Mouse (Mus musculus) intestine, postnatal 0 days (tissue): Measurements from ENCODE around the gene Jrkl. TPM values are rescaled to one million over a fixed set of nuclear protein-coding genes. Genes with fewer than 3 reads are reported as not detected.
A peak's percentile ranks its signal among the peaks of the same experiment; 100 is the strongest.

ENCODE experiments used
- ATAC-seq: fragments of 200-750 bp; cut with Nextera tagmentation; 2 replicates; pipeline ENCODE4 v1.8.0; 2017; ENCODE audit warnings: mild to moderate bottlenecking, moderate TSS enrichment, moderate library complexity
- H3K27ac ChIP-seq: fragments of 300-500 bp; sonication (generic); 2 replicates; pipeline ENCODE4 v1.5.1; 2014; ENCODE audit warnings: mild to moderate bottlenecking, low read depth, low read length, moderate library complexity
- H3K27me3 ChIP-seq: fragments of 300-500 bp; sonication (generic); replicated peaks from 2 replicates; pipeline ENCODE4 v1.6.1; 2014; ENCODE audit warnings: low read length, mixed read lengths; ENCODE audit not compliant: control insufficient read depth, insufficient read depth
- H3K36me3 ChIP-seq: fragments of 300-500 bp; sonication (generic); 2 replicates; pipeline ENCODE4 v1.6.1; 2014; ENCODE audit warnings: mild to moderate bottlenecking, moderate library complexity; ENCODE audit not compliant: control insufficient read depth, insufficient read depth
- H3K4me1 ChIP-seq: fragments of 300-500 bp; sonication (generic); replicated peaks from 2 replicates; pipeline ENCODE4 v1.6.1; 2014; ENCODE audit warnings: antibody characterized with exemption, low read length, mixed read lengths; ENCODE audit not compliant: control insufficient read depth, insufficient read depth
- H3K4me2 ChIP-seq: fragments of 300-500 bp; sonication (generic); replicated peaks from 2 replicates; pipeline ENCODE4 v1.6.1; 2014; ENCODE audit warnings: low read depth, mild to moderate bottlenecking, moderate library complexity
- H3K4me3 ChIP-seq: fragments of 300-500 bp; sonication (generic); 2 replicates; pipeline ENCODE4 v1.5.1; 2014; ENCODE audit warnings: low read depth, low read length
- H3K9ac ChIP-seq: fragments of 300-500 bp; sonication (generic); 2 replicates; pipeline ENCODE4 v1.6.1; 2014; ENCODE audit warnings: mild to moderate bottlenecking, low read depth, low read length
- H3K9me3 ChIP-seq: fragments of 300-500 bp; sonication (generic); 2 replicates; pipeline ENCODE4 v1.6.1; 2016; ENCODE audit warnings: mixed run types; ENCODE audit not compliant: control insufficient read depth
- CTCF ChIP-seq: sonication (generic); IDR thresholded peaks from 2 replicates; pipeline ENCODE4 v1.5.1; 2016; ENCODE audit warnings: low read depth, mild to moderate bottlenecking, control low read depth, antibody characterized with exemption, moderate library complexity
- WGBS: fragments of 180-500 bp; shearing (Covaris S2); extraction: QIAGEN DNeasy Blood & Tissue Kit; methylation state at CpG from one replicate; pipeline ENCODE4 v1.1.7; 2014; 5-methylcytosine and 5-hydroxymethylcytosine counted together
- polyA plus RNA-seq: library from polyadenylated mRNA; unstranded; fragments of >200 nt; fragmentation: Nextera tagmentation; extraction: Ambion mirVana; gene quantifications from 2 replicates; pipeline ENCODE4 v1.2.1, GENCODE M21; 2015

Jrkl gene
- 6.9 and 7.0 TPM in 2 replicates for polyA plus RNA-seq

GRCm38 (mm10) chr9:13245481-13245880 is at the start of gene Jrkl:
Gene Jrkl (minus strand): TSS chr9:13245829.
- Histone ChIP-seq H3K4me2 (peak within 1 kb of the TSS; percentile 63), H3K4me1 (peaks cover 4% of the 10 kb centered on the region; the same call in 1 of the 2 replicates), H3K27ac (peak within 1 kb of the TSS; percentile 80), H3K36me3 (no peaks in the 10 kb centered on the region), H3K4me3 (peak within 1 kb of the TSS; percentile 66), H3K9me3 (no peaks in the 10 kb centered on the region), H3K9ac (peak within 1 kb of the TSS; percentile 57), H3K27me3 (no peaks in the 10 kb centered on the region)
- TF ChIP-seq CTCF = no peak
- 6% methylated on average over 10 of the region's 10 CpGs for WGBS
- no peak for ATAC-seq

- Histone ChIP-seq H3K27ac (no peak overlapping the region), H3K4me2 (no peak overlapping the region), H3K9me3 (no peaks in the 10 kb centered on the region), H3K9ac (no peak overlapping the region), H3K27me3 (no peaks in the 10 kb centered on the region), H3K36me3 (peaks cover 7% of the 10 kb centered on the region; the same call in 1 of the 2 replicates), H3K4me1 (no peaks in the 10 kb centered on the region), H3K4me3 (no peak overlapping the region)
- ATAC-seq = no peak
- TF ChIP-seq CTCF = no peak
- WGBS = 78% methylated on average over 2 of the region's 2 CpGs
Measured at GRCm38 (mm10) chr9:13287482-13287881, 41.9 kb upstream of the Jrkl start.

- 90% methylated on average over 1 of the region's 1 CpGs for WGBS
- Histone ChIP-seq H3K36me3 (peaks cover 5% of the 10 kb centered on the region; the same call in 1 of the 2 replicates), H3K4me2 (no peak overlapping the region), H3K9me3 (no peaks in the 10 kb centered on the region), H3K27me3 (no peaks in the 10 kb centered on the region), H3K27ac (no peak overlapping the region), H3K4me3 (no peak overlapping the region), H3K9ac (no peak overlapping the region), H3K4me1 (no peaks in the 10 kb centered on the region)
- ATAC-seq = no peak
- no peak for TF ChIP-seq CTCF
Measured at GRCm38 (mm10) chr9:13273219-13273618, 27.6 kb upstream of the Jrkl start.

GRCm38 (mm10) chr9:13260980-13261379 is 15.4 kb upstream of the Jrkl start:
- ATAC-seq = no peak
- no peak overlapping the region for H3K4me3 ChIP-seq
- no peaks in the 10 kb centered on the region for H3K9me3 ChIP-seq
- no peak overlapping the region for H3K9ac ChIP-seq
- WGBS = 75% methylated on average over 3 of the region's 3 CpGs
- no peaks in the 10 kb centered on the region for H3K27me3 ChIP-seq
- TF ChIP-seq CTCF = no peak
- H3K4me2 ChIP-seq = no peak overlapping the region
- no peaks in the 10 kb centered on the region for H3K4me1 ChIP-seq
- H3K27ac ChIP-seq = no peak overlapping the region
- H3K36me3 ChIP-seq = no peaks in the 10 kb centered on the region

GRCm38 (mm10) chr9:13258173-13258572 is 12.5 kb upstream of the Jrkl start:
- no peak for TF ChIP-seq CTCF
- H3K4me1 ChIP-seq = no peaks in the 10 kb centered on the region
- no peak overlapping the region for H3K9ac ChIP-seq
- H3K27me3 ChIP-seq = no peaks in the 10 kb centered on the region
- H3K9me3 ChIP-seq = no peaks in the 10 kb centered on the region
- H3K27ac ChIP-seq = no peak overlapping the region
- ATAC-seq = no peak
- no peak overlapping the region for H3K4me2 ChIP-seq
- WGBS = 94% methylated on average over 2 of the region's 2 CpGs
- no peak overlapping the region for H3K4me3 ChIP-seq
- H3K36me3 ChIP-seq = no peaks in the 10 kb centered on the region; the same call in 1 of the 2 replicates

GRCm38 (mm10) chr9:13256726-13257125 is 11.1 kb upstream of the Jrkl start:
- H3K4me2 ChIP-seq = no peak overlapping the region
- no peak for ATAC-seq
- H3K36me3 ChIP-seq = no peaks in the 10 kb centered on the region; the same call in 1 of the 2 replicates
- no peaks in the 10 kb centered on the region for H3K27me3 ChIP-seq
- 92% methylated on average over 1 of the region's 1 CpGs for WGBS
- no peaks in the 10 kb centered on the region for H3K9me3 ChIP-seq
- no peaks in the 10 kb centered on the region for H3K4me1 ChIP-seq
- H3K4me3 ChIP-seq = no peak overlapping the region
- no peak overlapping the region for H3K27ac ChIP-seq
- no peak overlapping the region for H3K9ac ChIP-seq
- TF ChIP-seq CTCF = no peak

- no peak overlapping the region for H3K4me2 ChIP-seq
- H3K9ac ChIP-seq = no peak overlapping the region
- H3K4me1 ChIP-seq = no peaks in the 10 kb centered on the region
- no peak overlapping the region for H3K4me3 ChIP-seq
- H3K36me3 ChIP-seq = no peaks in the 10 kb centered on the region; the same call in 1 of the 2 replicates
- H3K9me3 ChIP-seq = no peaks in the 10 kb centered on the region
- no peak for TF ChIP-seq CTCF
- no peak overlapping the region for H3K27ac ChIP-seq
- 64% methylated on average over 2 of the region's 2 CpGs for WGBS
- no peaks in the 10 kb centered on the region for H3K27me3 ChIP-seq
- ATAC-seq = no peak
Measured at GRCm38 (mm10) chr9:13251251-13251650, 5.6 kb upstream of the Jrkl start.
